Mouse (Mus musculus): Measurements from ENCODE around the gene Ccndbp1.
"Not testable (repeated sequence)": the region's sequence is repeated elsewhere in the genome, so short reads cannot be mapped to it uniquely, and the experiment has no call there.

Ccndbp1 gene

GRCm38 (mm10) chr2:121004018-121004811 is 4.0 kb upstream of the Ccndbp1 start:
- DNase-seq: no peak

- DNase-seq: peak; percentile 31
Observed at GRCm38 (mm10) chr2:121006986-121007385, 1.2 kb upstream of the Ccndbp1 start.

- DNase-seq: no peak
Observed at GRCm38 (mm10) chr2:121008664-121009007, 433 bp downstream of the Ccndbp1 start.

GRCm38 (mm10) chr2:121009071-121009677 is 971 bp downstream of the Ccndbp1 start:
- DNase-seq: no peak

GRCm38 (mm10) chr2:121012676-121013075 is 4.5 kb downstream of the Ccndbp1 start:
- no peak for DNase-seq

GRCm38 (mm10) chr2:121015507-121015906 is 7.3 kb downstream of the Ccndbp1 start:
- DNase-seq: no peak

GRCm38 (mm10) chr2:121016226-121016625 is 8.0 kb downstream of the Ccndbp1 start:
- DNase-seq: peak; percentile 78

- DNase-seq: no peak
Observed at GRCm38 (mm10) chr2:121017151-121017550, 8.9 kb downstream of the Ccndbp1 start.

- peak; percentile 34 for DNase-seq
Observed at GRCm38 (mm10) chr2:121022918-121023317, 14.7 kb downstream of the Ccndbp1 start.

- DNase-seq: no peak
Observed at GRCm38 (mm10) chr2:121036733-121037341, 28.6 kb downstream of the Ccndbp1 start, which contains the start of gene Epb42. Epb42 (minus strand) TSS chr2:121037072.

GRCm38 (mm10) chr2:121038851-121039250 is 30.6 kb downstream of the Ccndbp1 start:
- DNase-seq: not testable (repeated sequence)

GRCm38 (mm10) chr2:121039382-121039781 is 31.2 kb downstream of the Ccndbp1 start:
- DNase-seq: no peak

- DNase-seq: peak; percentile 58
Observed at GRCm38 (mm10) chr2:121041098-121041497, 32.9 kb downstream of the Ccndbp1 start.

GRCm38 (mm10) chr2:121045653-121046052 is 37.5 kb downstream of the Ccndbp1 start:
- no peak for DNase-seq

GRCm38 (mm10) chr2:121052176-121052575 is 44.0 kb downstream of the Ccndbp1 start:
- DNase-seq: no peak

GRCm38 (mm10) chr2:121054060-121054459 is 45.9 kb downstream of the Ccndbp1 start:
- DNase-seq: no peak

GRCm38 (mm10) chr2:121055915-121056314 is 47.7 kb downstream of the Ccndbp1 start:
- DNase-seq: no peak

GRCm38 (mm10) chr2:121057997-121058396 is 49.8 kb downstream of the Ccndbp1 start:
- no peak for DNase-seq

- no peak for DNase-seq
Observed at GRCm38 (mm10) chr2:121061315-121061714, 53.1 kb downstream of the Ccndbp1 start.

Measured in kidney, adult 9 months (tissue).